Mouse (Mus musculus) cerebellum, postnatal 25 days (tissue): ENCODE data around the gene Slc16a14.
"Not testable (repeated sequence)": the region's sequence is repeated elsewhere in the genome, so short reads cannot be mapped to it uniquely, and the experiment has no call there.

Source experiments
- DNase-seq, 2 experiments: peaks; one replicate each; pipeline ENCODE4 v3.0.0; 2021; ENCODE audit warnings: mixed read lengths in 2 of 2

Slc16a14 gene

DNA sequence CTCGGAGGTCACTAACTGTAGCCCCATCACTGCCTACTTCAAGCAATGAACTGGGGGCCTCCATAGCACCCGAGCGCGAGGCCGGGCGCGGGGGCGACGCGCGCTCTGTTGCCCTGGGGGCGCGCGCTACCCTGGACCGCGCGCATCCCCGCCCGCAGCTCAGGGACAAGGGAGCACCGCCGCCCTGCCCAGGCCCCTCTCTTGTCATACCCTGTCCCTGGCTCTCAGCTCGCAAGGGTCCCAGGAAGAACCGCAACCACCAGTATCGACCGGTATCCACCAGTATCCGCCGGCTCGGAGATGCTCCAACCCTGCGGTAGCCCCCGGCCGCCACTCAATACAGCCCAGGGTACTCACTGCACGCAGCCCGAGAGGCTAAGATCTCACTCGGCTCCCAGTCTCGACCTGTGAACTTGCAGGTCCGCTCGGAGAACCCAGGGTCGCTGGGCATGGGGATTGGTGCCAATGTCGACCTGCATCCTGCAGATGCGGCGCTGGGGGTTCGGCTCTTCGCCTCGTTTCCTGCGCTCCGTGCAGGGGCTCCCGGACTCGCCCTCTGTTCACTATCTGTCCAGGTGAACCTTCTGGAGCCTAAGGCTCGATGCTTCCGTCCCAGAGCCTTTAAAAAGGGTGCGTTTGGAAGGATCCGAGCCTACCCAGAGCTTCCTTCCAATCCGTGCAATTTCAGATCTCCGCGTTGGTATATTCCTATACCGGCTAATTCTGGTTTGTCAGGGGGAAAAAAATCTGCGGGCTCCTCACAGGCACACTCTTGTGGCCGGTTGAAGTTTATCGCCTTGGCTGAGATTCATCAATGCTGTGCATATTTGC lies at the start of gene Slc16a14:
TSS of gene Slc16a14 (minus strand) at position 632 of the 831 bp plus-strand sequence.
- DNase-seq = peak; percentile 74 to 78

DNA sequence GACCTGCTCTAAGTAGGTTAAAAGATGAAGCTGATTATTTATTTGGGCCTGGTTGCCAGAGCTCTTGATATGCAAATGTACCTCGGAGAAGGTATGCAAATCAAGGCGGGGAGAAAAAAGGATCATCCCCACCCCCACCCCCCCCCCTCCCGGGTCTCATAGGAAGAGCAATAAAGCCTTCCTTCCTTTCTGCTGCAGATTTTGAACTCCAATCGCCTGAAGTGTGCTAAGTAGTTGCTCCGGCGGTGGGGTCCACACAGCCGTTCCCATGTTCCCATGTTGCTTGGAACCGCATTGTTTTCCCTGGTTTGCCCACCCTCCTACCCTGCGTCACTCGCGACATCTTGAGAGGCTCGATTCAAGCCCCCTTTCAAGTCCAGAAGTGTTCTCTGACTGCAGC lies 26.8 kb upstream of the Slc16a14 start:
- DNase-seq = not testable (repeated sequence)

GRCm38 (mm10) chr1:84957713-84958112 lies 22.8 kb upstream of the Slc16a14 start:
- DNase-seq = not testable (repeated sequence)

DNA sequence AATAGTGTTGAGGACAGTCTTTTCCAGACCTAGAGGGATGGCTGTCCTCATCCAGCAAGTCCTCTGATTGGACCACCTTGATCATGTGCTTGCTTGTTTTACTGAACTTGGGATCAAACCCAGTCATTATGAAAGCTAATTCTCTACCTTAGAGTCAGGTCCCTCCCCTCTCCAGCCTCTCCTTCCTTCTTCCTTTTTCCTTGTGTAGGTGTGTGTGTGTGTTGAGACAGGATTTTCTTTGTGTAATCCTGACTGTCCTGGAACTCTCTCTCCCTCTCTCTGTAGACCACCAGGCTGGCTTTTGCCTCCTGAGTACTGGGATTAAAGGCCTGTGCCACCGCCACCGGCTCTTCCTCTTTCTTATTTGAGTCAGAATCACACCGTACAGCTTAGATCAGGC lies 21.8 kb upstream of the Slc16a14 start:
- not testable (repeated sequence) for DNase-seq

DNA sequence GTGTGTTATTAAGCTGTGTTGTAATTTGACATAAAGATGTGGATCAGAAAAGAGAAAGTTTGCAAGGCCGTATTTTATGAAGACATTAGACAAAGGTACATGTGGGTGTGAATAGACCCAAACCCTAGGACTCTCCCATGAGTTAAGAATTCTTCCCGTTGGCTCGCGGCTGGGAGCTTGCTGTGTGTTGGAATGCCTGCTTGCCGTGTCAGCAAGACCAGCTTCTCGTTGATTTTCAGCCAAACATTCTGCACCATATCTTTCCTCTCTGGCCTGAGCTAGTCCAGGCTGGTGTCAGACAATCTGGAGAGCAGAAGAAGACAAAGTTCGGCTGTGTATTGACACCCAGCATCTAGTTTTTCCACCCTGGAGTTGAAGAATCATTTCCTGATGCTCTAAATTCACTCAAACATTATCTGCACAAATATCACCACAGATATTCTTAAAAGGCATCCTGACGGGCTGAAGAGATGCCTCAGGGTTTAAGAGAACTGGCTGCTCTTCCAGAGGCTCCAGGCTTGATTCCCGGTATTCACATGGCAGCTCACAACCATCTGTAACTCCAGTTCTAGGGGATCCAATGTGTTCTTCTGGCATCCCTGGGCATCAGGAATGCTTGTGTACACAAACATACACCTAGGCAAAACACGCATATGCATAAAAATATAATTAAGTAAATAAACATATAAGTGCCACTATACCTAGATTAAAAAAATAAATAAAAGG lies 17.7 kb upstream of the Slc16a14 start:
- DNase-seq = peak; percentile 64 to 72

DNA sequence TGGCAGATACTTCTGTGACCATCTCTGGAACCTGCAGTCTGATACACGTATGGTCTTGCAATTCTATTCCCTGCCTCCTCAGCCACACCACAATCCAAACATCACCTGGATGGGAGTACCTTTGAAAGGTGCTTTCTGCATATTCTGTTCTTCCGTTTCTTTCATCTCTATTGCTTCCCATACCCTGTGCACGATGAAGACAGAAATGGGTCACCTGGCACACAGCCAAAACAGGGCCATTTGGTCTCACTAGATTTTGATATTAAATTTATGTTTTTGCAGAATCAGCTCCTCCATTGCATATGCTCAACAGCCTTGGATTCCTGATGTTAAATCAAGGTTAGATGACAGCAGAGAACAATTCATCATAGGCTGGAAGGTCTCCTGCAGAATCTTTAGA lies 16.6 kb upstream of the Slc16a14 start:
- peak; percentile 42 to 66 for DNase-seq

DNA sequence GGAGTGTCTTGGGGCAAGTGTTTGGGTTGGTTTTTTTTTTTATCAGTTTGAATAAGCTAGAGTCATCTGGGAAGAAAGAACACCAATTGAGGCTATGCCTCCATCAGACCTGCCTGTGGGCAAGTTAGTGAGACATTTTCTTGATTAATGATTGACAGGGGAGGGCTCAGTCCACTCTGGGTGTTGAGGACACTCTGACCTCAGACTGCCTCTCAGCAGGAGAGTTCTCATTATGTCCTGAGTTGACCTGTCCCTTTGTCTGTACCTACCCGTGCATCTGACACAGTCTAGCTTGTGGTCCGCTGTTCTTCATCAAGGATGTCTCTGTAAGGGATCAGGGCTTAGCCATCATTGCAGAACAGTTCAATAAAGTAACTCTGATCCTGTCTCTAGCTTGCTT lies 12.5 kb upstream of the Slc16a14 start:
- no peak for DNase-seq

GRCm38 (mm10) chr1:84945950-84946349 lies 11.0 kb upstream of the Slc16a14 start:
- DNase-seq = no peak

- no peak for DNase-seq
Observed at GRCm38 (mm10) chr1:84943549-84943948, 8.6 kb upstream of the Slc16a14 start.

DNA sequence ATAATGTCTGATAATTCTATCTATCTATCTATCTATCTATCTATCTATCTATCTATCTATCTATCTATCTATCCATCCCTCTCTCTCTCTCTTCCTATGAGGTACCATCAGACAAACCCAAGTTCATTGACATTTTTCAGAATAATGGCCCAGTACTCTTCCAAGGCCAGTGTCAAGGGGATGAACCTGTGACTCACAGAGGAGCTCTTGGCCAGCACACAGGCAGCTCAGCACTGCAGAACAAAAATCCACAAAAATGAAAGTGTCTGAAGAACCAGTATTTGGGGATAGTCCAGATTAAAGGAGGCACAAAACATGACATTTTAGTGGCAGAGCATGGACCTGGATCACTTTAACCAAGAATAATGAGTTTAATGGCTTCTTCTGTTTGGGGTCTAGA lies 7.7 kb upstream of the Slc16a14 start:
- no peak for DNase-seq

GRCm38 (mm10) chr1:84940322-84940721 lies 5.4 kb upstream of the Slc16a14 start:
- no peak for DNase-seq

DNA sequence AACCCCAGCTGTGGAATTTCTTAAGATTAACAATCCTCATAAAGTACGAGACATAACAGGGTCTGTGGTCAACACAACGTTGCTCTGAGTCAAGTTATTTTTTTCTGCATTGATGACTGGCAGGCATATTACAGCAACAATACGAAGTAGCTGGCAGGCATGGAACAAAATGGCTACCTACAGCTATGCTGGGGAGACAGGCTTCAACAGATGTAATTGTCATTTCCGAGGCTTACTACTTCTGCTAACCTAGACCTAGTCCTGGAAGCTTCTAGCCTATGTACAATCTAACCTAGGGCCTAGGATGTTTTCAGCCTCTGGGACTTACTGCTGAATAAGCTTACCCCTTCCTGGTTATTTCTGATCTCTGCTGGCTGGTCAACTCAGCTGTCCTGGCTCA lies 4.5 kb upstream of the Slc16a14 start:
- DNase-seq = no peak

GRCm38 (mm10) chr1:84936716-84937510 lies 2.0 kb upstream of the Slc16a14 start:
- peak in 1 of 2 experiments; percentile 10 for DNase-seq

DNA sequence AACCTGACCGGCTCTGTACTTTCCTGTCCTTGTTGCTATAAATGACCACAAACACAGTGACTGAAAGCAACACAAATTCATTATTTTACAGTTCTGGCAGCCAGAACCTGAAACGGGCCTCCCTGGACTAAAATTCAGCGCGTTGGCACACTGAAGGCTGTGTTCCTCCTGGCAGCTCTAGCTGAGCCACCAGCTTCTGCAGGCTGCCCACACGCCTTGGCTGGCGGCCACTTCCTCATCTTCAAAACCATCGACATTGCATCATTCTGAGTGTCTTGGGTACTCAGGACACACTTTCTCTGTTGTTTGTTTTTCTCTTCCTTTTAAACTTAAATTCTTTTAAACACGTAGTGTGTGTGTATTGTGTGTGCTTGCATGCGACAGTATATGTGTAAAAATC lies 734 bp upstream of the Slc16a14 start:
- peak; percentile 79 to 88 for DNase-seq

- DNase-seq = no peak
Observed at GRCm38 (mm10) chr1:84934151-84934502, 807 bp downstream of the Slc16a14 start.

GRCm38 (mm10) chr1:84933472-84934150 lies 1.3 kb downstream of the Slc16a14 start:
- peak; percentile 92 to 95 for DNase-seq

- DNase-seq = no peak
Observed at GRCm38 (mm10) chr1:84925599-84925998, 9.3 kb downstream of the Slc16a14 start.

DNA sequence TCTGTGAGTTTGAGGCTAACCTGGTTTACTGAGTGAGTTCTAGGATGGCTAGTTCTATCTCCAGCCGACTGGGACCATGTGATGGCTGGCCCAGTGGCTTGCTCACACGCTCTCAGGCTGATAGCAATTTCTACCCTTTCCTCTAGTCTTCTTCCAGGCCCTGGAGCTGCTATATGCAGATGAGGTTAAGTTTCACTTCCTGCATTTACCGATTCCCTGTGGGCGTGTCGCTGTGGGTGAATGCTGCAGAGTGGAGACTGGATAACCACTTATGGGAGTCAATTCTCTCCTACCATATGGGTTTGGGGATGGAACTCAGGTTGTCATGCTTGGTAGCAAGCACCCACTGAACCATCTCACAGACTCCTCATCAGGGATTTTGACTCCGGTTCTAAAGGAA lies 10.8 kb downstream of the Slc16a14 start:
- no peak for DNase-seq

DNA sequence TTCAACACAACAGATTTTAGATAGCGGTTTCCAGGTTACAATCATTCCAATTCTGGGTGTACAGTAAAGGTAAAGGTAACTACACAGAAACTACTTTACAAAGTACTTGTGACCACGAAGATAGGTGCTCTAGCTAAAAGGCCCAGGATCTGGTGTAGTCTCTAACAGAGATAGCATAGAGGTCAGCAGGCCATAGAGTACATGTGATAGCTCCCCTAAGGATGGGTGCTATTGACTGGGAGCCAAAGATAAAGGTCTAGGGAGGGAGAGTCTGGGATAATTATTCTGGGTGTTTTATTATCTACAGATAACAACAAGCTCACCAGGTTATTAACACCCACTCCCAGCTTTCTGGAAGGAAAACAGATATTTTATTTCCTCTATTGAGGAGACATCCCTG lies 11.5 kb downstream of the Slc16a14 start:
- no peak for DNase-seq

DNA sequence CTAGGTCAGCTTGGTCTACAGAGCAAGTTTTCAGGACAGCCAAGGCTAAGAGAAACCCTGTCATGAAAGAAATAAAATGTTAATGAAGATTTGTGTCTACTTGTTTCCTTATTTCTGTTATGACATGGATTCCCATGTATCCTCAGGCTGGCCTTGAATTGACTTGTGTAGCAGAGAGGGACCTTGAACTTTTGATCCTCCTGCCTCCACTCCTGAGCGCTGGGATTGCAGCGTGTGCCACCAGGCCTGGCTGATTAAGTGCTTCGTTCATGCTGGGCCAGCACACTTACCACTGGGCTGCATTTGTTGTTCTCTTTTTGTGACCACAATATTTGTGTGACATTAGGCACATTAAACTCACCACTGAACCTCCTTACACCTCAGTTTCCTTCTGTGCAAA lies 16.1 kb downstream of the Slc16a14 start:
- no peak for DNase-seq

DNA sequence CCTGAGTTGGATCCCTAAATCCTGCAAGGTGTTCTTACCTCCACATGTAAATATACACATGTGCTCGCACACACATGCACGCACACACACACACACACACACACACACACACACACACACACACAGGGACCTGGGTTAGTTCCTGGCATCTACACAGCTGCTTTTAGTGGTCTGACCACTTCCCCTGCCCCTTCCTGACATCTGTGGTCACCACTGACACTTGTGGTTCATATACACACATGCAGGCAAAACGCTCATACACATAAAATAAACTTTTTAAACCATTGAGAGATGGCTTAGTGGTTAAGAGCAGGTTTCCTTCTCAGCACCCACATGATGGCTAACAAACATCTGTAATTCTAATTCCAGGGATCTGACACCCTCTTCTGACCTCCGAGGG lies 19.9 kb downstream of the Slc16a14 start:
- no peak for DNase-seq

DNA sequence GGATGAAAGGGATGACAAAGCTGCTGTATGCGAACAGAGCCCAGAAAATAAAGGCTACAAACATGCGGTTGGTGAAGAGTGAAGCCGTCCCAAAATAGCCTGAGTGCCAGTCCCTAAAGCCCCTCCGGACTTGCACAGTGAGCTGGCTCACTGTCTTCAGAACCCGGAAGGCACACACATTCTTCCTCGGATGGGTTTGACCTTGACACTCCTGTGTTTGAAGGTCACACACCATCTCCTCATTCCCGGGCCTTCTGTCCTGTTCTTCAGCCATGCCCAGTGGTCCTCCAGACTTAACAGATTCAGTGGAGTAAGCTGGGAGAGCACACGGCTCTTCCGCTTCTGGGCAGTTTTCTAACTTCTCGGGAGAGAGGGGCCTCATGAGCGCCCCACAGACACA lies 22.4 kb downstream of the Slc16a14 start:
- DNase-seq = no peak
